Mouse (Mus musculus): ENCODE measurements around the gene Mpst. TPM values are rescaled to one million over a fixed set of nuclear protein-coding genes. Genes with fewer than 3 reads are reported as not detected.

The Mpst gene
- polyA plus RNA-seq, 1 experiment from 2014 or later = 2.2 TPM

GRCm38 (mm10) chr15:78377859-78378258, 28.4 kb upstream of the Mpst start:
- no peak for ATAC-seq (ENCODE audit: insufficient number of reproducible peaks, insufficient read depth, low FRiP score, low read depth)
- no peak overlapping the region for H3K27ac ChIP-seq (replicated peaks in 1 of 2; ENCODE audit: control insufficient read depth in 1 of 2, insufficient read depth in 1 of 2, low read depth in 2 of 2, low read length in 2 of 2)
- no peak overlapping the region for H3K9ac ChIP-seq (ENCODE audit: low read length)
- H3K9me3 ChIP-seq (ENCODE audit: control insufficient read depth, low read length) = no peaks in the 10 kb centered on the region
- H3K36me3 ChIP-seq (ENCODE audit: control insufficient read depth, insufficient read depth, low read length) = no peaks in the 10 kb centered on the region
- H3K4me2 ChIP-seq (ENCODE audit: low read length) = no peak overlapping the region
- H3K4me1 ChIP-seq (ENCODE audit: control insufficient read depth in 2 of 2, insufficient read depth in 2 of 2, low read length in 2 of 2) = no peaks in the 10 kb centered on the region
- H3K4me3 ChIP-seq (ENCODE audit: control insufficient read depth in 1 of 2, insufficient read depth in 1 of 2, low read depth in 1 of 2, low read length in 2 of 2) = no peak overlapping the region
- H3K27me3 ChIP-seq (ENCODE audit: control insufficient read depth, insufficient read depth, low read length) = no peaks in the 10 kb centered on the region
- 83% methylated on average over 10 of the region's 10 CpGs for WGBS

GRCm38 (mm10) chr15:78378556-78378955, 27.7 kb upstream of the Mpst start:
- no peaks in the 10 kb centered on the region for H3K9me3 ChIP-seq (ENCODE audit: control insufficient read depth, low read length)
- H3K4me3 ChIP-seq (ENCODE audit: control insufficient read depth in 1 of 2, insufficient read depth in 1 of 2, low read depth in 1 of 2, low read length in 2 of 2) = no peak overlapping the region
- ATAC-seq (ENCODE audit: insufficient number of reproducible peaks, insufficient read depth, low FRiP score, low read depth) = no peak
- H3K4me2 ChIP-seq (ENCODE audit: low read length) = no peak overlapping the region
- no peaks in the 10 kb centered on the region for H3K4me1 ChIP-seq (ENCODE audit: control insufficient read depth in 2 of 2, insufficient read depth in 2 of 2, low read length in 2 of 2)
- no peaks in the 10 kb centered on the region for H3K27me3 ChIP-seq (ENCODE audit: control insufficient read depth, insufficient read depth, low read length)
- no peak overlapping the region for H3K27ac ChIP-seq (replicated peaks in 1 of 2; ENCODE audit: control insufficient read depth in 1 of 2, insufficient read depth in 1 of 2, low read depth in 2 of 2, low read length in 2 of 2)
- WGBS = 68% methylated on average over 10 of the region's 10 CpGs
- no peak overlapping the region for H3K9ac ChIP-seq (ENCODE audit: low read length)
- H3K36me3 ChIP-seq (ENCODE audit: control insufficient read depth, insufficient read depth, low read length) = no peaks in the 10 kb centered on the region

- peaks cover 6 to 11% of the 10 kb centered on the region in 2 experiments; a peak in 2 of 4 replicates for H3K4me1 ChIP-seq (ENCODE audit: control insufficient read depth in 2 of 2, insufficient read depth in 2 of 2, low read length in 2 of 2)
- no peak overlapping the region for H3K4me2 ChIP-seq (ENCODE audit: low read length)
- no peaks in the 10 kb centered on the region for H3K9me3 ChIP-seq (ENCODE audit: control insufficient read depth, low read length)
- H3K27me3 ChIP-seq (ENCODE audit: control insufficient read depth, insufficient read depth, low read length) = no peaks in the 10 kb centered on the region
- WGBS = 69% methylated on average over 2 of the region's 2 CpGs
- no peak for ATAC-seq (ENCODE audit: insufficient number of reproducible peaks, insufficient read depth, low FRiP score, low read depth)
- no peak overlapping the region for H3K9ac ChIP-seq (ENCODE audit: low read length)
- H3K4me3 ChIP-seq (ENCODE audit: control insufficient read depth in 1 of 2, insufficient read depth in 1 of 2, low read depth in 1 of 2, low read length in 2 of 2) = no peak overlapping the region
- H3K36me3 ChIP-seq (ENCODE audit: control insufficient read depth, insufficient read depth, low read length) = no peaks in the 10 kb centered on the region
- H3K27ac ChIP-seq (replicated peaks in 1 of 2; ENCODE audit: control insufficient read depth in 1 of 2, insufficient read depth in 1 of 2, low read depth in 2 of 2, low read length in 2 of 2) = no peak overlapping the region
Observed at GRCm38 (mm10) chr15:78380208-78380607, 26.0 kb upstream of the Mpst start.

- H3K9me3 ChIP-seq (ENCODE audit: control insufficient read depth, low read length) = no peaks in the 10 kb centered on the region
- H3K4me1 ChIP-seq (ENCODE audit: control insufficient read depth in 2 of 2, insufficient read depth in 2 of 2, low read length in 2 of 2) = peaks cover 6 to 11% of the 10 kb centered on the region in 2 experiments; a peak in 2 of 4 replicates
- H3K36me3 ChIP-seq (ENCODE audit: control insufficient read depth, insufficient read depth, low read length) = no peaks in the 10 kb centered on the region
- H3K27ac ChIP-seq (replicated peaks in 1 of 2; ENCODE audit: control insufficient read depth in 1 of 2, insufficient read depth in 1 of 2, low read depth in 2 of 2, low read length in 2 of 2) = no peak overlapping the region
- no peak overlapping the region for H3K4me2 ChIP-seq (ENCODE audit: low read length)
- no peak overlapping the region for H3K4me3 ChIP-seq (ENCODE audit: control insufficient read depth in 1 of 2, insufficient read depth in 1 of 2, low read depth in 1 of 2, low read length in 2 of 2)
- no peaks in the 10 kb centered on the region for H3K27me3 ChIP-seq (ENCODE audit: control insufficient read depth, insufficient read depth, low read length)
- WGBS = 68% methylated on average over 4 of the region's 4 CpGs
- no peak for ATAC-seq (ENCODE audit: insufficient number of reproducible peaks, insufficient read depth, low FRiP score, low read depth)
- no peak overlapping the region for H3K9ac ChIP-seq (ENCODE audit: low read length)
Observed at GRCm38 (mm10) chr15:78380741-78381140, 25.5 kb upstream of the Mpst start.

GRCm38 (mm10) chr15:78382115-78382514, 24.1 kb upstream of the Mpst start:
- no peak overlapping the region for H3K4me2 ChIP-seq (ENCODE audit: low read length)
- H3K9ac ChIP-seq (ENCODE audit: low read length) = no peak overlapping the region
- no peak overlapping the region for H3K4me3 ChIP-seq (ENCODE audit: control insufficient read depth in 1 of 2, insufficient read depth in 1 of 2, low read depth in 1 of 2, low read length in 2 of 2)
- H3K27ac ChIP-seq (replicated peaks in 1 of 2; ENCODE audit: control insufficient read depth in 1 of 2, insufficient read depth in 1 of 2, low read depth in 2 of 2, low read length in 2 of 2) = no peak overlapping the region
- no peaks in the 10 kb centered on the region for H3K36me3 ChIP-seq (ENCODE audit: control insufficient read depth, insufficient read depth, low read length)
- ATAC-seq (ENCODE audit: insufficient number of reproducible peaks, insufficient read depth, low FRiP score, low read depth) = no peak
- H3K27me3 ChIP-seq (ENCODE audit: control insufficient read depth, insufficient read depth, low read length) = no peaks in the 10 kb centered on the region
- WGBS = 93% methylated on average over 4 of the region's 4 CpGs
- peaks cover 6 to 11% of the 10 kb centered on the region in 2 experiments; a peak in 2 of 4 replicates for H3K4me1 ChIP-seq (ENCODE audit: control insufficient read depth in 2 of 2, insufficient read depth in 2 of 2, low read length in 2 of 2)
- H3K9me3 ChIP-seq (ENCODE audit: control insufficient read depth, low read length) = no peaks in the 10 kb centered on the region

- peak overlapping the region; percentile 39 to 53; a peak in 3 of 4 replicates for H3K27ac ChIP-seq (replicated peaks in 1 of 2; ENCODE audit: control insufficient read depth in 1 of 2, insufficient read depth in 1 of 2, low read depth in 2 of 2, low read length in 2 of 2)
- peaks cover 6 to 11% of the 10 kb centered on the region in 2 experiments; a peak in 2 of 4 replicates for H3K4me1 ChIP-seq (ENCODE audit: control insufficient read depth in 2 of 2, insufficient read depth in 2 of 2, low read length in 2 of 2)
- H3K9ac ChIP-seq (ENCODE audit: low read length) = no peak overlapping the region
- H3K4me2 ChIP-seq (ENCODE audit: low read length) = no peak overlapping the region
- no peaks in the 10 kb centered on the region for H3K9me3 ChIP-seq (ENCODE audit: control insufficient read depth, low read length)
- WGBS = 76% methylated on average over 11 of the region's 11 CpGs
- no peak overlapping the region for H3K4me3 ChIP-seq (ENCODE audit: control insufficient read depth in 1 of 2, insufficient read depth in 1 of 2, low read depth in 1 of 2, low read length in 2 of 2)
- no peaks in the 10 kb centered on the region for H3K36me3 ChIP-seq (ENCODE audit: control insufficient read depth, insufficient read depth, low read length)
- no peaks in the 10 kb centered on the region for H3K27me3 ChIP-seq (ENCODE audit: control insufficient read depth, insufficient read depth, low read length)
- ATAC-seq (ENCODE audit: insufficient number of reproducible peaks, insufficient read depth, low FRiP score, low read depth) = no peak
Observed at GRCm38 (mm10) chr15:78383450-78384219, 22.6 kb upstream of the Mpst start.

GRCm38 (mm10) chr15:78384220-78385116, 21.7 kb upstream of the Mpst start:
- Histone ChIP-seq H3K27me3 (ENCODE audit: control insufficient read depth, insufficient read depth, low read length) (no peaks in the 10 kb centered on the region), H3K4me1 (ENCODE audit: control insufficient read depth in 2 of 2, insufficient read depth in 2 of 2, low read length in 2 of 2) (peaks cover 6 to 11% of the 10 kb centered on the region in 2 experiments; a peak in 2 of 4 replicates), H3K9me3 (ENCODE audit: control insufficient read depth, low read length) (no peaks in the 10 kb centered on the region), H3K4me2 (ENCODE audit: low read length) (no peak overlapping the region), H3K4me3 (ENCODE audit: control insufficient read depth in 1 of 2, insufficient read depth in 1 of 2, low read depth in 1 of 2, low read length in 2 of 2) (no peak overlapping the region), H3K9ac (ENCODE audit: low read length) (no peak overlapping the region), H3K27ac (replicated peaks in 1 of 2; ENCODE audit: control insufficient read depth in 1 of 2, insufficient read depth in 1 of 2, low read depth in 2 of 2, low read length in 2 of 2) (peak overlapping the region; percentile 39 to 53; a peak in 3 of 4 replicates), H3K36me3 (ENCODE audit: control insufficient read depth, insufficient read depth, low read length) (no peaks in the 10 kb centered on the region)
- ATAC-seq (ENCODE audit: insufficient number of reproducible peaks, insufficient read depth, low FRiP score, low read depth) = no peak
- 51% methylated on average over 7 of the region's 7 CpGs for WGBS
